Mouse (Mus musculus): Measurements from ENCODE around the gene Plppr2. TPM values are rescaled to one million over a fixed set of nuclear protein-coding genes. Genes with fewer than 3 reads are reported as not detected.

The Plppr2 gene
- total RNA-seq, 1 experiment = 2.0 TPM

- Histone ChIP-seq H3K27ac (ENCODE audit: insufficient read depth, low read depth, low read length, poor library complexity, severe bottlenecking) (no peak overlapping the region), H3K9ac (ENCODE audit: insufficient read depth, low read depth, low read length, poor library complexity, severe bottlenecking) (no peak overlapping the region), H3K4me3 (ENCODE audit: insufficient read depth in 1 of 2, low read depth in 1 of 2, low read length in 2 of 2, poor library complexity in 1 of 2, severe bottlenecking in 1 of 2) (no peak overlapping the region), H3K9me3 (ENCODE audit: control insufficient read depth, insufficient read depth, low read depth, low read length) (no peaks in the 10 kb centered on the region), H3K4me1 (ENCODE audit: control insufficient read depth in 2 of 2, insufficient read depth in 2 of 2, low read length in 2 of 2, poor library complexity in 1 of 2) (peaks cover 0 to 8% of the 10 kb centered on the region in 2 experiments; a peak in 1 of 4 replicates), H3K36me3 (ENCODE audit: control insufficient read depth, insufficient read depth, low read length, poor library complexity, severe bottlenecking) (no peaks in the 10 kb centered on the region)
- in situ Hi-C loops (cut with MboI; ENCODE audit: low sequenced_read_pairs in 2 of 2, unreplicated experiment in 2 of 2) = no loop called here
- TF ChIP-seq ZC3H11A (IDR thresholded peaks at IDR 0.05; ENCODE audit: borderline replicate concordance, low read depth, low read length) (no peak), ZNF384 (IDR thresholded peaks at IDR 0.05; ENCODE audit: low read depth, low read length) (no peak), HCFC1 (IDR thresholded peaks at IDR 0.05; ENCODE audit: borderline replicate concordance, insufficient read depth, low read length) (no peak), CHD2 (IDR thresholded peaks at IDR 0.05; ENCODE audit: low read depth, low read length) (no peak), MAFK (IDR thresholded peaks at IDR 0.05; ENCODE audit: insufficient read depth, low read depth, low read length) (no peak)
- no peak for DNase-seq (ENCODE audit: low read depth, low spot score)
Observed at GRCm38 (mm10) chr9:21996178-21996867, 59.5 kb downstream of the Plppr2 start.

Other genes starting within 250 kb of the Plppr2 start
- 95.7 and 184 TPM in 2 replicates for gene Ldlr, start 213.6 kb upstream of the Plppr2 start, total RNA-seq (2012; rRNA removed)
- 127 and 169 TPM in 2 replicates for gene Spc24, start 176.7 kb upstream of the Plppr2 start, total RNA-seq (2012; rRNA removed)
- gene Kank2, start 138.3 kb upstream of the Plppr2 start, total RNA-seq (2012; rRNA removed) = 32.6 and 51.6 TPM in 2 replicates
- 0.48 TPM in 1 of 2 replicates, not detected in the other for gene Angptl8, start 101.5 kb upstream of the Plppr2 start, total RNA-seq (2012; rRNA removed)
- 45.4 and 144 TPM in 2 replicates for gene Dock6, start 84.4 kb upstream of the Plppr2 start, total RNA-seq (2012; rRNA removed)
- 4.4 and 9.5 TPM in 2 replicates for gene Rab3d, start 18.8 kb upstream of the Plppr2 start, total RNA-seq (2012; rRNA removed)
- gene Ccdc159, start 9.6 kb upstream of the Plppr2 start, total RNA-seq (2012; rRNA removed) = 1.8 and 1.9 TPM in 2 replicates
- gene Tmem205, start 9.5 kb upstream of the Plppr2 start, total RNA-seq (2012; rRNA removed) = 38.1 and 75.3 TPM in 2 replicates
- gene Swsap1, start 18.7 kb downstream of the Plppr2 start, total RNA-seq (2012; rRNA removed) = 9.5 and 10.8 TPM in 2 replicates
- gene Epor, start 26.5 kb downstream of the Plppr2 start, total RNA-seq (2012; rRNA removed) = 1.7 and 3.9 TPM in 2 replicates
- gene Rgl3, start 52.4 kb downstream of the Plppr2 start, total RNA-seq (2012; rRNA removed) = 0.27 and 0.37 TPM in 2 replicates
- 1.4 and 2.5 TPM in 2 replicates for gene Ccdc151, start 65.6 kb downstream of the Plppr2 start, total RNA-seq (2012; rRNA removed)
- gene Prkcsh, start 65.8 kb downstream of the Plppr2 start, total RNA-seq (2012; rRNA removed) = 234 and 379 TPM in 2 replicates
- gene Elavl3, start 115.0 kb downstream of the Plppr2 start, total RNA-seq (2012; rRNA removed) = 2.6 and 5.0 TPM in 2 replicates
- not detected in 2 replicates for gene Gm49318, start 134.2 kb downstream of the Plppr2 start, total RNA-seq (2012; rRNA removed)
- gene Zfp653, start 134.3 kb downstream of the Plppr2 start, total RNA-seq (2012; rRNA removed) = 10.9 and 14.3 TPM in 2 replicates
- gene Ecsit, start 148.4 kb downstream of the Plppr2 start, total RNA-seq (2012; rRNA removed) = 37.5 and 38.2 TPM in 2 replicates
- 14.0 and 25.6 TPM in 2 replicates for gene Cnn1, start 162.2 kb downstream of the Plppr2 start, total RNA-seq (2012; rRNA removed)
- 72.0 and 85.3 TPM in 2 replicates for gene Elof1, start 180.1 kb downstream of the Plppr2 start, total RNA-seq (2012; rRNA removed)
- 14.6 and 17.3 TPM in 2 replicates for gene Acp5, start 198.7 kb downstream of the Plppr2 start, total RNA-seq (2012; rRNA removed)
- 27.3 and 34.7 TPM in 2 replicates for gene Pigyl, start 219.8 kb downstream of the Plppr2 start, total RNA-seq (2012; rRNA removed)

All from ES-E14 (cell line).